Mouse (Mus musculus) CH12.LX (cell line): ENCODE measurements at regions not wholly inside any gene's neighbourhood (a gene's known extent, or its start where the extent isn't known, plus 50 kb on each side); places are given as distances from the start of the nearest gene placed in this dataset.

Source experiments
- EP300 ChIP-seq: IDR thresholded peaks from 2 replicates; pipeline ENCODE4 v1.6.1; 2011; ENCODE audit warnings: low read length, improper control_type of control experiment
- JUN ChIP-seq: IDR thresholded peaks from 2 replicates; pipeline ENCODE4 v1.6.1; 2011; ENCODE audit warnings: low read depth, mild to moderate bottlenecking, low read length, improper control_type of control experiment, moderate library complexity; ENCODE audit not compliant: insufficient read depth
- MXI1 ChIP-seq: IDR thresholded peaks from 2 replicates; pipeline ENCODE4 v1.6.1; 2011; ENCODE audit warnings: mild to moderate bottlenecking, low read depth, low read length, improper control_type of control experiment
- NRF1 ChIP-seq: IDR thresholded peaks from 2 replicates; pipeline ENCODE4 v1.6.1; 2014; ENCODE audit warnings: low read depth, mild to moderate bottlenecking, inconsistent platforms, low read length, improper control_type of control experiment, moderate library complexity
- POLR2A ChIP-seq: IDR thresholded peaks from 2 replicates; pipeline ENCODE4 v1.6.1; 2011; ENCODE audit warnings: low read depth, mild to moderate bottlenecking, improper control_type of control experiment, low read length
- ZKSCAN1 ChIP-seq: IDR thresholded peaks from 2 replicates; pipeline ENCODE4 v1.6.1; 2012; ENCODE audit warnings: low read depth, inconsistent platforms, low read length, improper control_type of control experiment, borderline replicate concordance

- TF ChIP-seq JUN: no peak
- no peak for TF ChIP-seq NRF1
- no peak for TF ChIP-seq POLR2A
- no peak for TF ChIP-seq EP300
- no peak for TF ChIP-seq MXI1
- TF ChIP-seq ZKSCAN1: no peak
Measured at GRCm38 (mm10) chrX:11555035-11555570, 227.5 kb downstream of the H2al1j start.
